Mouse (Mus musculus): ENCODE results near the gene Eif3k.

- TF ChIP-seq CTCF (IDR thresholded peaks at IDR 0.05; ENCODE audit: extremely low read depth, insufficient read depth, low read length) = no peak
- TF ChIP-seq POLR2A (IDR thresholded peaks at IDR 0.05; ENCODE audit: extremely low read depth, insufficient read depth, low read length) = no peak
Observed at GRCm38 (mm10) chr7:28951764-28952163, 29.9 kb downstream of the Eif3k start.

Data from cortical plate, adult 2 months (tissue).